Mouse (Mus musculus) frontal cortex, postnatal 36 days (tissue): ENCODE data around the gene Gbp8.
"Not testable (repeated sequence)": the region's sequence is repeated elsewhere in the genome, so short reads cannot be mapped to it uniquely, and the experiment has no call there.

ENCODE experiments used
- DNase-seq, 2 experiments: peaks; one replicate each; pipeline ENCODE4 v3.0.0; 2022; ENCODE audit warnings: low spot score in 2 of 2

Gene Gbp8

DNA sequence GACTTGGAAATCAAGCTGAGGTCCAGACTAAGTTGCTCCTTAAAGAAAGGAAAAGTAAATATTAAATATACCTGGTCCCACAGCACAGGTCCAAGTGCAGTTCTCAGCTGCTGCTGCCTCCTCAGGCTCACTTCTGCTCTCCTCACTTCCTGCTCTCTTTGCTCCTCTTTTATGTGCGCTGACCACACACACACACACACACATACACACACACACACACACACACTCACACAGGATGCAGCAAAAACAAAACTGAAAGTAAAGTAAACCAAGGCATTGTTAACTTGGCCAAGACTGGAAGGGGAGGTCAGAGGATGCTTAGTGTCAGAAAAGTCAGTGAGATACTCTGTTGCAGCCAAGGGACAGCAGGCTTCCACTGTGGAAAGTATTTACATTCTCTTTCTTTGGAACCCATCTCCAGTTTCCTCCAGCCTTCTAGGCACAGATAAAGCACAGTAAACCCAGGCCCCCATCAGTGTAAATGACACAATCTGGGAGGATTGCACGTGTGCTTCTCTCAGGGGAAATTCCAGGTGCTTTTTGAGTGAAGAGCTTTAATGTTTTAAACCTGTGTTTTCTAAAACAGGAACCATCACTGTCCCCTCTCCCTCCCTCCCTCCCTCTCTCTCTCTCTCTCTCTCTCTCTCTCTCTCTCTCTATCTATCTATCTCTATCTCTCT, at the start of gene Gbp8, which contains the start of the genes Gbp9 and Gbp4:
Gbp8 (minus strand) TSS at position 132 of the 680 bp plus-strand sequence.
Gbp9 (minus strand) TSS at position 131 of the 680 bp plus-strand sequence.
Gbp4 (minus strand) TSS at position 178 of the 680 bp plus-strand sequence.
- not testable (repeated sequence) for DNase-seq

DNA sequence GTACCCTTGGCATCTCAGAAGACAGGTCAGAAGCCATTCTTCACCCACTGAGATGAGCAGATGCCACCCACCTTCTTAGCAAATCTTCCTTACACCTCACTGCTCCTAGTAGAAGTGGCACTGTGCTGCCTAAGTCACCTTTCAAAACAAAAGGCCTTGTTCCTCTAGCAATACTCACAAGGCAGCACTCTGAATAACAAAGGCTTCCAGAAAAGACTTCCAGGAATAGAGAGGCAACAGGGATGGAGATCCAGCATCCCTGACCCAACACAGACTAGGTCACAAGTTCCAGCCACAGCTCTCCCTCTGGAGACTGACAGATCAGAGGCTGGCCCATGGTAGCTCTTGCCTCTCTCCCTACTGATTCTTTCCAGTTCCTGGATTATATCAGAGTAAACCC, 42.1 kb upstream of the Gbp8 start:
- no peak for DNase-seq

DNA sequence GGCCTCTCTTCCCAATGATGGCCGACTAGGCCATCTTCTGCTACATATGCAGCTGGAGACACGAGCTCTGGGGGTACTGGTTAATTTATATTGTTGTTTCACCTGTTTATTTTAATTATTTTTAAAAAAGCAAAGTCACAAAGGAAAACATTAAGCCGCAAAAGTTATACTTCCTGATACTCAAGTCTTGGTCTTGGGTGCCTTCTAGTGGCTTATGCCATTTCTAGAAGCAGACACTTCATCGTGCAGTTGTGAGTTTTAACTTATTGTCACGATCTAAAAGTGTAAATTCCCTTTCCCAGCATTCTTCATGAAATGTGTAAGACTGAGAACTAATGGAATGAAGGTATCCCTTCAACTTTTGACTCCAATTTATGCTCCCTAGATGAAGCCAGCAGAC, 17.2 kb upstream of the Gbp8 start:
- DNase-seq, result no peak

DNA sequence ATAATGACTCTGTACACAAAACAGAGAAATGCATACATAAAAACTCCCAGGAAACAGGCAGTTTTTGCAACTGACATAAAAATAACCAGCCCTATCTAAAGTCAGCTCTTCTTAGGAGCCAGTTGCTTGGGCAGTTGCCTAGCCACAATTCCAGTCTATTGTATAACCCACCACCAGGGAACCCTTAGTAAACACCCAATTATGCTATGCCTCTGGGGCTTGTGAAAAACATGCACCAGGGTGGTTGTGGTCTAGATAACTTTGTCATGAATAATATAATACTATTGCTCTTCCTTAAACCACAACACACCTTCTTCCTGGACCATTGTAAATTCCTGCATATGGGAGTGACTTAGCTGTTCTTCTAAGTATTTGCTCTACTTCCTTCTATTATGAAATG, 14.7 kb upstream of the Gbp8 start:
- no peak for DNase-seq

DNA sequence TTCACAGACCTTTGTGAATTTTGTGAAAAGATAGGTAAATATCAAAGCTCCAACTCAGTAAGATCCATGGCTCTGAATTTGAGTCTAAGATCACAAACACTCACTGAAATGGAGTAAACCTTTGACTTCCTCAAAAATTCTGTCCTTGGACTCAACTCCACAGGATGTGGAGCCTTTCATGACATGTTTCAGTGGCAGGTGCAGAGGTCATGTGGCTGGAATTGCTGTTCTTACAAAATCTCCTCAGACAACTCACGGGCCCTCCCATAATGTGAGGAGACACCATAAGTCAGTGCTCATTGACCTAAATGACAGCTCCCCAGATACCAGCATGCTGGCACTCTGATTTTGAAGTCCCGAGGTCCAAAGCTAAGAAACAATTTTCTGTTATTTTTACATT, 8.7 kb upstream of the Gbp8 start:
- DNase-seq, result not testable (repeated sequence)

DNA sequence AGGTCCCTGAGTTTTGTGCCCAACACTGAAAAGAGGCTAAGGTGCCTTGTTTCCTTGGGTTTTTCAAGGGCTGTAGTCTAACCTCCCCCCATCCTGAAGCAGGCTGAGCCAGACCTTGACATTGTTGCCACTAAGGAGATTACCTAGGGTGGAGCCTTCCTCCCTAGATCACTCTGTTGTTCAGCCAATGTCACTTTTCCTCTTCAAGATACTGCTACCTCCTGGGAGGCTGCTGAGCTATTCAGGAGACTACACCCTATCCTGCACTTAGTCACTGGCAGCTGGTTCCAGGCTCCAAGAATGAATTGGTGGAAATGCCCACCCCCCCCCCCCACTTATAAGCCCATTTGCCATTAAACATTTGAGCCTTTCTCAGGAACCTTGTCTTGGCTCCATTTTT, 7.1 kb upstream of the Gbp8 start:
- no peak for DNase-seq

DNA sequence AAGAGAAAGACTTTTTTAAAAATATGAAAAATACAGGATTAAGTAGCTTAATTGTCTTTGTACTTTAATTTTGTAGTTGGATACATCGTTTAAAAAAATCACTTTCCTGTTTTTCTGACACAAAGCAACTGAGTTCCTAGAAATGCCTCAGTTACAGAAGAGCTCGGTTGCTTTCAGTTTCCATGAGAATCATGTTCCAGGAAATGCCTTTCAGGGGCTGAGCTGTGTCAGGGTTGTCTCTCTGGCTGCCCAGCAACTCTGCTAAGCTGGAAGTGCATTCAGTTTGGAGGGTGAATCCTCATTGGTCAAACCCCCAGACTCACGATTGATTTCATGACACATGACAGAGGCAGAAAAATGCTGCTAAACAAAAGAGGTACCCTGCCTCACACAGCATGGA, 6.4 kb upstream of the Gbp8 start:
- DNase-seq, result not testable (repeated sequence)

DNA sequence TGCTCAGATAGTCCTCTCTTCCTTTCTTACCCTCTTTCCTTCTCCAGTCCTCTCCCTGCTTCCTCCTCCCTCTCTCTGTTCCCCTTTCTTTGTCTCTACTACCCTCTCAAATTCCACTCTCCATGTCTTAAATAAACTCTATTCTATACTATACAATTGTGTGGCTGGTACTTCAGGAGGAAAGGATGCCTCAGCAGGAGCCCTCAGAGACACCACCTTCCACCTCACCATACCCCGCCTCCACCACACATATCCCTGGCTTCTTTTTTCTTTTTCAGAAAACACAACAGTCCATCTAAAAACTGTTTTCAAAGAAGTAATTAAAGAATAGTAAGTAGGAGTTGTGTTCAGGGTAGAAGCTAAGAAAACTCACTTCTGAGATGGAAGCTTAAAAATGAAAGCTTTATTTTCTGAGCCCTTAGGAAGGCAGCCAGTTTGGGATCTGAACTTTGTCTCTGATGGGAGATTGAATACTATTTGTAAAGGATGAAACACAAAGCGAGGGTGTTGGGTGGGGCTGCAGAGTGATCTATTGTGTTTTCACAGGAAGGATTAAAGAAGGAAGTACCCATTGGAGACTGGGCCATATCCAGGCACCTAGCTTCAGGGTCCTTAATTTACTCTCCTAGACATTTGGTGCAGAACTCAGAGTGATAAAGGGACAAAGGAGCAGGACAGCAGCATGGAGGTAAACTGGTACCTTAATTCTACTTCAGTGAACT, 910 bp upstream of the Gbp8 start:
- not testable (repeated sequence) for DNase-seq

DNA sequence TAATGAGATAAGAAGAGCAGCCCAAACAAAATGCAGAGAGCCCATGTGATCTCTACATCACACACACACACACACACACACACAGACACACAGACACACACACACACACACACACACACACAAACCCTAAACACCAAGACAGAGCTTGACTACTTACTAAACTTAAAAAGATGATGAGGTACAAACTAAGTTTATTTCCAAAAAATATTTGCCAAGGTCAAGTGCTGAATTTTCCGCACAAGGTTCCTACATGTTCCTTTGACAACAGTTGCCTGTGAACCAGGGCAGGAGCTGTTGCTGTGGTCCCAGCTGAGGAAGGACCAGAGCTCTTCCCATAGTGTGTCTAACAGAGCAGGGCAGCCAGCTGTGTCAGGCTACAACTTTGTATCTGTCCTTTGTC, 434 bp downstream of the Gbp8 start:
- DNase-seq, result no peak

DNA sequence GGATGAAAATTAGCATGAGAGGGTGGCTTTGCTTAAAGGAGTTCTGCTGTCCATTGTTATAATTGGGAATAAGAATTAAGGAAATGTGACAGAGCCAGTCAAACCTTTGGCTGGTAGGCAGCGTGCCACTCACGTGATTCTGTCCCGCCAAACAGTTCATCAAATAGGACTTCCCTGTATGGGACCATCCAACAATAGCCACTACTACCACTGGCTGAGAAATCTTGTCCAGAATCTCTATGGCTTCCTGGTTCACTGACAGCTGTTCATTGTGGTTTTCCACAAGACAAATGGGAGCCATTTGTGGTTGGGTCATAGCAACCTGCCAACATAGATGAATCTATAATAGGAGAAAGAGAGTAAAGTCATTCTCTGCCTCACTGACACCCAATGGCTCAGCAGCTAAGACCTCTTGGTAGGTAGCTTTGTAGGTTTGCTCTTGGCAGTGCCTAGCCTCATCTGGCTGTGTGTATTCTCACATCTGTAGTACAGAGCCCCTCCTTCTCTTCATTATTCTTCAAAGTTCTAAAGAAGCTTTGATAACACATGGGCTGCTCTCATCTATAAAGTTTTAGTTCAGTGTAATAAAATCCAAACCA, 2.5 kb downstream of the Gbp8 start:
- not testable (repeated sequence) for DNase-seq

DNA sequence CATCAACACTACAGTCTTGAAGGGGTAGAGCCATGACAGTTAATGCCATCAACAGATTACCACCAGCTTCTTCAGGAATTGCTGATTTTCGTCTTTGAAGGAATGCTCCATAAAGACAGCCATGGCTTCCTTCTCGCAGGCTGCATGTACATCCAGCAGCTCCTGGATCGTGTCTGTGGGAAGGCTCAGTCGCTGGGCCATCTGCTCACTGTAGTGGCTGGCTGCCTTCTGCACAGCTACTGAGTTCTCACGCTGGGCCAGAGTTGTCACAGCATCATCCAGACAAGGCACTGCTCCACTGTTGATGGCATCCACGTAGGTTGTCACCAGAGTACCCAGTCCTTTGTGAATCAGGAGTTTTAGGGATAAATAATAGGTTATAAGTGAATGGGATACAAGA, 17.6 kb downstream of the Gbp8 start:
- DNase-seq, result peak; percentile 20 to 61

DNA sequence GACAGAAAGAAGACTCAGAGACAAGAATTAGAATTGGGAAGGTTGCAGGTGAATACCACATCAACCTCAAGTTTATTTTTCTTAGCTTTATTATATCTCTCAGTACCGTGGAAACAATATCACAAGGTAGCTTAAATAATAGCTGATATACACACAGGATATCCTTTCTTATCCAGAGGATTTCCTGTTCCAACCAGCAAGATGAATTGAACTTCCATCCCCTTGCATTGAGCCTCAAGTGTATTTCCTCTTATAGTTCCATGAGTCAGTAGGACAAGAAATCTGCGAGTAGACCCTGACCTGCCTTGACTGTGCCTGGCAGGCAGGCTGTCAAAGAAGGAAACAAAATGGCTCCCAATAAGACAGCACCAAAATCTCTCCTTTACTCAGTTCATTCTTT, 23.6 kb downstream of the Gbp8 start:
- no peak for DNase-seq

DNA sequence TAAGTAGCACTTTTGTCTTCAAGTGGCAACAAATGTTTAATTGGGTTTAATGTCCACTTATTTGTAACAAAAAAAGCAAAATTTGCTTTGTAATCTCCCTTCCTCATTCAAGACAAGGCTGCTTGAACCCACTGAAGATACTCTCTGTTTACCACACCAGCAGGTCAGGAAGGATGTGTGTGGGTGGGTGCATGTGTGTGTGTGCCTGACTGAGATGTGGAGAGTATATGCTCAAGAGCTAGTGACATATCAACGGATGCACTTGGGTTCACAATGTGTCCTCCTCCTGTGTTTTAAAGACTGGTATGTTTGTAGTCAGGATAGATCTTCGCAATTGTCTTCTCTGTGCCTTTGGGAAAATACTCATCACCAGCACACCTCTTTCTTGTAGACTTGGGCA, 24.6 kb downstream of the Gbp8 start:
- no peak for DNase-seq

DNA sequence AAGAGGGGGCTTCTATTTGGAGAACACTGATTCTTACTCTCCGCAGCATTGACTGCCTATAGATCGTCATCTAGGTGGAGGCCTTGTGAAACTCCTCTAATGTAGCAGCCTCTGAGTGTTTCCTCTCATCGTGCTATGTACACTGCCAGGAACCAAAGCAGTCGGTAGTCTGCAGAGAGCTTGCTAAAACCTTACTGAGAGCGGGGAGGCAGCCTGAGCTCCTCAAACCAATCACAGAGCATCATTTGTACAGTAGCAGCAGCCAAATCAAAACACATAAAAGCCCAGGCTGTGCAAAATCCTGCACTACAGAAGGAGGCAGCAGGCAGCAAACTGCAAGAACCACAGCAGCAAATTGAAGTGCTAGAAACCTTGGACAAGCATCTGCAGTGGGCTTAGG, 25.7 kb downstream of the Gbp8 start:
- DNase-seq, result no peak

DNA sequence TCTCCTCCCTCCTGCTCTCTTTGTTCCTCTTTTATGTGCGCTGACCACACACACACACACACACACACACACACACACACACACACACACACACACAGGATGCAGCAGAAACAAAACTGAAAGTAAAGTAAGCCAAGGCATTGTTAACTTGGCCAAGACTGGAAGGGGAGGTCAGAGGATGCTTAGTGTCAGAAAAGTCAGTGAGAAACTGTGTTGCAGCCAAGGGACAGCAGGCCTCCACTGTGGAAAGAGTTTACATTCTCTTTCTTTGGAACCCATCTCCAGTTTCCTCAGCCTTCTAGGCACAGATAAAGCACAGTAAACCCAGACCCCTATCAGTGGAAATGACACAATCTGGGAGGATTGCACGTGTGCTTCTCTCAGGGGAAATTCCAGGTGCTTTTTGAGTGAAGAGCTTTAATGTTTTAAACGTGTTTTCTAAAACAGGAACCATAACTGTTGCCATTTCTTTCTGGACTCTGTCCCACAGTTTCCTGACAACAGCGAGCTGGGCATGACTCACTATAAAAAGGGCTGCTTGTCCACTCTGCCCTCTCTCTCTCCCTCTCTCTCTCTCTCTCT, 29.0 kb downstream of the Gbp8 start:
- DNase-seq, result peak; percentile 2 to 5

DNA sequence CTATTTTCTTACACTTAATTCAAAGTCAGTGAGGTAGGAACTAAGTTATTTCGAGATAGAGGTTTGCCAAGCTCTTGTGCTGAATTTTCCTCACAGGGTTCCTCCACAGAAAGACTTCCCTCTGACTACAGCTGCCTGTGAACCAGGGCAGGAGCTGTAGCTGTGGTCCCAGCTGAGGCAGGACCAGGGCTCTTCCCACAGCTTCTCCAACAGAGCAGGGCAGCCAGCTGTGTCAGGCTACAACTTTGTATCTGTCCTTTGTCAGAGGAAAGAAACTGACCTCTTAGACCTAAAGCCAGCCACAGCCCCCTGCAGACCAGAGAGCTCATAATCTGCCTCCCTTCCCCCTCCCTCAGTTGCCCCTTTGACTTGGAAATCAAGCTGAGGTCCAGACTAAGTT, 29.6 kb downstream of the Gbp8 start:
- not testable (repeated sequence) for DNase-seq

DNA sequence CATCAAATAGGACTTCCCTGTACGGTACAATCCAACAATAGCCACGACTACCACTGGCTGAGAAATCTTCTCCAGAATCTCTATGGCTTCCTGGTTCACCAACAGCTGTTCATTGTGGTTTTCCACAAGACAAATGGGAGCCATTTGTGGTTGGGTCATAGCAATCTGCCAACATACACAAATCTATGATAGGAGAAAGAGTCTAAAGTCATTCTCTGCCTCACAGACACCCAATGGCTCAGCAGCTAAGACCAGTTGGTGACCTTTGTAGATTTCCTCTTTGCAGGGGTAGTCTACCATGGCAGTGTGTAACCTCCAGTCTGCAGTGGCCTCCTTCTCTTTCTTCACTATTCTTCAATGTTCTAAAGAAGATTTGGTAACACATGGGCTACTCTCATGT, 33.7 kb downstream of the Gbp8 start:
- not testable (repeated sequence) for DNase-seq

DNA sequence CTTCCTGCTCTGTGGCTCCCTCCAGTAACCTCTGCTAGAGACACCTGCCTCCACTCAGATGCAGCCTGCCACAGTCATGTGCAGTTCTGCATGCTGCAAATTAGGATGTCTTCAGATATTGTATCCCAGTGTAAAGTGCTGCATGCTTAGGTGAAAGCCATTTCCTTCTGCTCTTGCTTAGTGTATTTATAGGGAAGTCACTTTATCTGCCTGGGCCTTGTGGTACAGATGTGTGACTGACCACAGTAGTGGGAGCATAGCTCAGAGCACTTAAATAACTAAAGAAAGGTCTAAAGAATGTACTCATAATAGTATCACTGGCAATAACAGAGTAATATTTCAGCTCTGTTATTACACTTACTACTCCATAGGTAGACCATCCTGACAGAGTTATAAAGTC, 57.4 kb downstream of the Gbp8 start:
- DNase-seq, result no peak

DNA sequence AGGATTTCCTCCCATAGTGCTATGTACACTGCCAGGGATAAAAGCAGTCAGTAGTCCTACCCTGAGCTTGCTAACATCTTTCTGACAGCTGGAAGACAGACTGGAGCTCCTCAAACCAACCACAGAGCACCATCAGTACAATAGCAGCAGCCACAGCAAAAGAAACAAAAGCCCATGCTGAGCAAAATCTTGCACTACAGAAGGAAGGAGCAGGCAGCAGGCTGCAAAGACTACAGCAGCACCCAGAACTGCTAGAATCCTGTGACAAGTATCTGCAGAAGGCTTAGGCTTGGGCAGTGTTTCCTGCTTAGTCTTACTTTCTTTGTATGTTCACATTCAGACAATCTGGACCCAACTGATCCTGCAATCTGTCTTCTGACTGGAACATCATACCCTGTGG, 71.0 kb downstream of the Gbp8 start:
- DNase-seq, result not testable (repeated sequence)

DNA sequence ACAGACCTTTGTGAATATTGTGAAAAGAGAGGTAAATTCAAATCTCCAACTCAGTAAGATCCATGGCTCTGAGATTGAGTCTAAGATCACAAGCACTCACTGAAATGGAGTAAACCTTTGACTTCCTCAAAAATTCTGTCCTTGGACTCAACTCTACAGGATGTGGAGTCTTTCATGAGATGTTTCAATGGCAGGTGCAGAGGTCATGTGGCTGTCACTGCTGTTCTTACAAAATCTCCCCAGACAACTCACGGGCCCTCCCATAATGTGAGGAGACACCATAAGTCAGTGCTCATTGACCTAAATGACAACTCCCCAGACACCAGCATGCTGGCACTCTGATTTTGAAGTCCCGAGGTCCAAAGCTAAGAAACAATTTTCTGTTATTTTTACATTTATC, 74.9 kb downstream of the Gbp8 start:
- DNase-seq, result not testable (repeated sequence)

DNA sequence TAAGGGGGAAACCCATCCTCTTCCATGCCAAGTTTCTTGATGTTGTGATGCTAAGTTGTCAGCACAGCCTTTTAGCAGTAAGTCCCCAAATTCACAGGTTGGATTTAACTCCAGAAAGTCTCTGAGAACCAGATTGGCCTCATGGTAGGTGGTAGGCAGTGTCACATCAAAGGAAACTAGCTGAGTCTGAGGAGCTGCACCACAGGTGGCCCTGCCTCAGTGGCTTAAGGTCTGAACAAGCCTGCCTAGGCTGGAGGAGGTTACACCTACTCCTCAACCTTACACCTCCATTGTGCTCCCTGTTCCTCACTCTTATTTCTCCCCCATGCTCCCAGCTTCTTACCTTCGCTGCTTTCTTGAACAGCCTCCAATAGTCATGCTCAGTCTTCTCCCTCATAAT, 76.0 kb downstream of the Gbp8 start:
- no peak for DNase-seq

DNA sequence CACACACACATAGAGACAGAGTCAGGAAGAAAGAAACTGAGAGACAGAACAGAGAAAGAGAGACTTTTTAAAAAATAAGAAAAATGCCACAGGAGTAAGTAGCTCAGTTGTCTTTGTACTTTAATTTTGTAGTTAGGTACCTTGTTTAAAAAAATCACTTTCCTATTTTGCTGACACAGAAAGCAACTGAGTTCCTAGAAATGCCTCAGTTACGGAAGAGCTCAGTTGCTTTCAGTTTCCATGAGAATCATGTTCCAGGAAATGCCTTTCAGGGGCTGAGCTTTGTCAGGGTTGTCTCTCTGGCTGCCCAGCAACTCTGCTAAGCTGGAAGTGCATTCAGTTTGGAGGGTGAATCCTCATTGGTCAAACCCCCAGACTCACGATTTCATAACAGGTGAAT, 76.9 kb downstream of the Gbp8 start:
- not testable (repeated sequence) for DNase-seq

DNA sequence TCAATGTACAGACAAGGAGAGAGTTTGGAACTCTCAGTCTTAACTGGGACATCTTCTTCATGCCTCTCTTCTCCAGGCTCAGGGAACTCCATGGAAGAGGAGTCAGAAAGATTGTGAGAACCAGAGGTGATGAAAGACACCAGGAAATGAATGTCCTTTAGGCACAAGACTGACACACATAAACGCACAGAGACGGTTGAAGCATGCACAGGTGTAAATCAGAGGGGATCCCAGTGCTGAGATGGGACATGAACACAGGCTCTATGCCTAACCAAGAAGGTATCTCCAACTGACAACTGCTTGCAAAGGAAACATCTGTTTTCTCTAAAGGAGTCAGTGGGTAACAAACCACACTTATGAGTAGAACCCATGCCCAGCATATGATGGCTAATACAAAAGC, 79.1 kb downstream of the Gbp8 start:
- DNase-seq, result no peak
